Mouse (Mus musculus): Measurements from ENCODE around the gene Col5a2. TPM values are rescaled to one million over a fixed set of nuclear protein-coding genes. Genes with fewer than 3 reads are reported as not detected.
A peak's percentile ranks its signal among the peaks of the same experiment; 100 is the strongest.
"Not testable (repeated sequence)": the region's sequence is repeated elsewhere in the genome, so short reads cannot be mapped to it uniquely, and the experiment has no call there.

Col5a2 gene
- total RNA-seq (2012; rRNA removed), result 3.2 and 40.3 TPM in 2 replicates

DNA sequence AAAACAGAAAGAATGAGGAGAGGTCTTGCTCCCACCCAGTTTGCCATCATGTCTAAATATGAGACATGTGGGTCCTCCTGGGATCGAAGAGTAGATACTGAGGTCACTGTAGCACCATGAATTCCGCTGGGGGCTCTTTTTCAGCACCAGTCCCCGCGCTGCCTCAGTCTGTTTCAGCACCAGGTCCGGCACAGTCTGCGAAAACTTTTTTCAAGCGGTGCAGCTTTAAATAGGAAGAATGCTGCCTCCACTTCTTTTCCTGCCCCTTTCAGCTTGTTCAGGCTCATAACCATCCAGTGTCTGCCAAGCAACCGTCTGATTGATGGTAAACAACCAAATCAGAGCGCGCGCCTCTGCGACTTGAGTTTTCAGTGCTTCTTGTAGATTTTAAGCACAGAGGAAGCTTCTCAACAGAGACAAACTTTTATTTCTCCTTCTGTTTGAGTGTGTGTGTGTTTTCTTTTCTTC, at the start of gene Col5a2:
TSS of gene Col5a2 (minus strand) at position 418 of the 468 bp plus-strand sequence.
- no peaks in the 10 kb centered on the region for H3K9me3 ChIP-seq (ENCODE audit: control insufficient read depth, insufficient read depth, low read depth, low read length)
- H3K9ac ChIP-seq (ENCODE audit: insufficient read depth, low read depth, low read length, poor library complexity, severe bottlenecking), result no peak within 1 kb of the TSS
- no peaks in the 10 kb centered on the region for H3K4me1 ChIP-seq (ENCODE audit: control insufficient read depth in 2 of 2, insufficient read depth in 2 of 2, low read length in 2 of 2, poor library complexity in 1 of 2)
- in situ Hi-C loops (cut with MboI; ENCODE audit: low sequenced_read_pairs in 2 of 2, unreplicated experiment in 2 of 2), result no loop called here
- DNase-seq (ENCODE audit: low read depth, low spot score), result peak; percentile 11
- H3K36me3 ChIP-seq (ENCODE audit: control insufficient read depth, insufficient read depth, low read length, poor library complexity, severe bottlenecking), result no peaks in the 10 kb centered on the region
- no peak within 1 kb of the TSS for H3K27ac ChIP-seq (ENCODE audit: insufficient read depth, low read depth, low read length, poor library complexity, severe bottlenecking)
- no peak for TF ChIP-seq CHD2 (IDR thresholded peaks at IDR 0.05; ENCODE audit: low read depth, low read length)
- no peak for TF ChIP-seq MAFK (IDR thresholded peaks at IDR 0.05; ENCODE audit: insufficient read depth, low read depth, low read length)
- no peak for TF ChIP-seq ZC3H11A (IDR thresholded peaks at IDR 0.05; ENCODE audit: borderline replicate concordance, low read depth, low read length)
- TF ChIP-seq HCFC1 (IDR thresholded peaks at IDR 0.05; ENCODE audit: borderline replicate concordance, insufficient read depth, low read length), result no peak
- no peak for TF ChIP-seq ZNF384 (IDR thresholded peaks at IDR 0.05; ENCODE audit: low read depth, low read length)
- peak within 1 kb of the TSS in 1 of 2 experiments; percentile 11; a peak in 1 of 4 replicates for H3K4me3 ChIP-seq (ENCODE audit: insufficient read depth in 1 of 2, low read depth in 1 of 2, low read length in 2 of 2, poor library complexity in 1 of 2, severe bottlenecking in 1 of 2)

DNA sequence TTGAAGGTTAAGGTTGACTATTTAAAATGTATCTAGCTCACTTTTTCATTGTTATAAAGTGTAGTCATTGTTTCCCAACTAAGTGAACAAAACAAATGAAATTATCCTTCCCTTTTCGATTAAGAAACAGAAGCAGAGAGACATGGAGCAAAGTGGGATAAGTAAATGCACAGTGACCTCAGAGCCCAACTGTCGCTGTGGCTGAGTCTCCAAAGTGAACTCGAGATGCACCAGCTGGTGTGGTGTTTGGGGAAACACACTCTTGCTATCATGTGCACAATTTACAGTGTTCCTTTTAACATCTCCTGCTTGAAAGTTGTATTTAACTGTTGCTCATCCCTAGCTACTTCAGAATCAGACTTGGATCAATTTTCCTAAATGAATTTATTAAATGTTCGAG, 47.4 kb upstream of the Col5a2 start:
- H3K4me3 ChIP-seq (ENCODE audit: insufficient read depth in 1 of 2, low read depth in 1 of 2, low read length in 2 of 2, poor library complexity in 1 of 2, severe bottlenecking in 1 of 2), result no peak overlapping the region
- H3K36me3 ChIP-seq (ENCODE audit: control insufficient read depth, insufficient read depth, low read length, poor library complexity, severe bottlenecking), result no peaks in the 10 kb centered on the region
- DNase-seq (ENCODE audit: low read depth, low spot score), result no peak
- H3K9ac ChIP-seq (ENCODE audit: insufficient read depth, low read depth, low read length, poor library complexity, severe bottlenecking), result no peak overlapping the region
- in situ Hi-C loops (cut with MboI; ENCODE audit: low sequenced_read_pairs in 2 of 2, unreplicated experiment in 2 of 2), result no loop called here
- H3K4me1 ChIP-seq (ENCODE audit: control insufficient read depth in 2 of 2, insufficient read depth in 2 of 2, low read length in 2 of 2, poor library complexity in 1 of 2), result no peaks in the 10 kb centered on the region
- no peak overlapping the region for H3K27ac ChIP-seq (ENCODE audit: insufficient read depth, low read depth, low read length, poor library complexity, severe bottlenecking)
- no peak for TF ChIP-seq MAFK (IDR thresholded peaks at IDR 0.05; ENCODE audit: insufficient read depth, low read depth, low read length)
- no peak for TF ChIP-seq ZNF384 (IDR thresholded peaks at IDR 0.05; ENCODE audit: low read depth, low read length)
- no peak for TF ChIP-seq ZC3H11A (IDR thresholded peaks at IDR 0.05; ENCODE audit: borderline replicate concordance, low read depth, low read length)
- no peak for TF ChIP-seq HCFC1 (IDR thresholded peaks at IDR 0.05; ENCODE audit: borderline replicate concordance, insufficient read depth, low read length)
- TF ChIP-seq CHD2 (IDR thresholded peaks at IDR 0.05; ENCODE audit: low read depth, low read length), result no peak
- H3K9me3 ChIP-seq (ENCODE audit: control insufficient read depth, insufficient read depth, low read depth, low read length), result no peaks in the 10 kb centered on the region

GRCm38 (mm10) chr1:45541888-45542287, 38.8 kb upstream of the Col5a2 start:
- Histone ChIP-seq H3K9ac (ENCODE audit: insufficient read depth, low read depth, low read length, poor library complexity, severe bottlenecking) (no peak overlapping the region), H3K36me3 (ENCODE audit: control insufficient read depth, insufficient read depth, low read length, poor library complexity, severe bottlenecking) (no peaks in the 10 kb centered on the region), H3K4me3 (ENCODE audit: insufficient read depth in 1 of 2, low read depth in 1 of 2, low read length in 2 of 2, poor library complexity in 1 of 2, severe bottlenecking in 1 of 2) (no peak overlapping the region), H3K27ac (ENCODE audit: insufficient read depth, low read depth, low read length, poor library complexity, severe bottlenecking) (no peak overlapping the region), H3K9me3 (ENCODE audit: control insufficient read depth, insufficient read depth, low read depth, low read length) (no peaks in the 10 kb centered on the region), H3K4me1 (ENCODE audit: control insufficient read depth in 2 of 2, insufficient read depth in 2 of 2, low read length in 2 of 2, poor library complexity in 1 of 2) (no peaks in the 10 kb centered on the region)
- in situ Hi-C loops (cut with MboI; ENCODE audit: low sequenced_read_pairs in 2 of 2, unreplicated experiment in 2 of 2), result no loop called here
- DNase-seq (ENCODE audit: low read depth, low spot score), result no peak
- TF ChIP-seq HCFC1 (IDR thresholded peaks at IDR 0.05; ENCODE audit: borderline replicate concordance, insufficient read depth, low read length) (no peak), ZNF384 (IDR thresholded peaks at IDR 0.05; ENCODE audit: low read depth, low read length) (no peak), ZC3H11A (IDR thresholded peaks at IDR 0.05; ENCODE audit: borderline replicate concordance, low read depth, low read length) (no peak), MAFK (IDR thresholded peaks at IDR 0.05; ENCODE audit: insufficient read depth, low read depth, low read length) (no peak), CHD2 (IDR thresholded peaks at IDR 0.05; ENCODE audit: low read depth, low read length) (no peak)

DNA sequence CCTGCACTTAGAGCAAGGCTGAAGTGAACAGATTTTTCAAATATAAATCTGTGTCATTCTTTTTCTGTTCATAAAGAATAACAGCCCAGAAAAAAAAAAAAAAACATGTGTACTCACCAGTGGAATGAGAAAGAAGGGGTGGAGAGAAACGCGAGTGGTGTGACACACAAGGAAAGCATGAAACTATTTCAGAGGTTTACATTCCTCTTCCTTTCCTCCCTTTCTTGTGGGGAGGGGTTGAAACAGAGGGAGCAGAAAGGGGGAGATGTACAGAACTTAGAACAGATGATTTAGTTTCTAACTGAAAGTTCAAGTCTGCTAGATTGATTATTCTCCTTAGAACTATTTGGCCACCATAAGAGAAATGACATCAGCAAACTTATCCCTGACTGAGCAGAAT, 38.1 kb upstream of the Col5a2 start:
- no peak overlapping the region for H3K9ac ChIP-seq (ENCODE audit: insufficient read depth, low read depth, low read length, poor library complexity, severe bottlenecking)
- H3K4me3 ChIP-seq (ENCODE audit: insufficient read depth in 1 of 2, low read depth in 1 of 2, low read length in 2 of 2, poor library complexity in 1 of 2, severe bottlenecking in 1 of 2), result no peak overlapping the region
- in situ Hi-C loops (cut with MboI; ENCODE audit: low sequenced_read_pairs in 2 of 2, unreplicated experiment in 2 of 2), result no loop called here
- H3K4me1 ChIP-seq (ENCODE audit: control insufficient read depth in 2 of 2, insufficient read depth in 2 of 2, low read length in 2 of 2, poor library complexity in 1 of 2), result no peaks in the 10 kb centered on the region
- TF ChIP-seq ZNF384 (IDR thresholded peaks at IDR 0.05; ENCODE audit: low read depth, low read length) (no peak), MAFK (IDR thresholded peaks at IDR 0.05; ENCODE audit: insufficient read depth, low read depth, low read length) (no peak), HCFC1 (IDR thresholded peaks at IDR 0.05; ENCODE audit: borderline replicate concordance, insufficient read depth, low read length) (no peak), CHD2 (IDR thresholded peaks at IDR 0.05; ENCODE audit: low read depth, low read length) (no peak), ZC3H11A (IDR thresholded peaks at IDR 0.05; ENCODE audit: borderline replicate concordance, low read depth, low read length) (no peak)
- no peaks in the 10 kb centered on the region for H3K9me3 ChIP-seq (ENCODE audit: control insufficient read depth, insufficient read depth, low read depth, low read length)
- DNase-seq (ENCODE audit: low read depth, low spot score), result no peak
- no peaks in the 10 kb centered on the region for H3K36me3 ChIP-seq (ENCODE audit: control insufficient read depth, insufficient read depth, low read length, poor library complexity, severe bottlenecking)
- no peak overlapping the region for H3K27ac ChIP-seq (ENCODE audit: insufficient read depth, low read depth, low read length, poor library complexity, severe bottlenecking)

GRCm38 (mm10) chr1:45531486-45531885, 28.4 kb upstream of the Col5a2 start:
- Histone ChIP-seq H3K36me3 (ENCODE audit: control insufficient read depth, insufficient read depth, low read length, poor library complexity, severe bottlenecking) (no peaks in the 10 kb centered on the region), H3K4me3 (ENCODE audit: insufficient read depth in 1 of 2, low read depth in 1 of 2, low read length in 2 of 2, poor library complexity in 1 of 2, severe bottlenecking in 1 of 2) (no peak overlapping the region), H3K27ac (ENCODE audit: insufficient read depth, low read depth, low read length, poor library complexity, severe bottlenecking) (no peak overlapping the region), H3K4me1 (ENCODE audit: control insufficient read depth in 2 of 2, insufficient read depth in 2 of 2, low read length in 2 of 2, poor library complexity in 1 of 2) (no peaks in the 10 kb centered on the region), H3K9me3 (ENCODE audit: control insufficient read depth, insufficient read depth, low read depth, low read length) (no peaks in the 10 kb centered on the region), H3K9ac (ENCODE audit: insufficient read depth, low read depth, low read length, poor library complexity, severe bottlenecking) (no peak overlapping the region)
- in situ Hi-C loops (cut with MboI; ENCODE audit: low sequenced_read_pairs in 2 of 2, unreplicated experiment in 2 of 2), result no loop called here
- no peak for DNase-seq (ENCODE audit: low read depth, low spot score)
- TF ChIP-seq ZC3H11A (IDR thresholded peaks at IDR 0.05; ENCODE audit: borderline replicate concordance, low read depth, low read length) (no peak), CHD2 (IDR thresholded peaks at IDR 0.05; ENCODE audit: low read depth, low read length) (no peak), MAFK (IDR thresholded peaks at IDR 0.05; ENCODE audit: insufficient read depth, low read depth, low read length) (no peak), ZNF384 (IDR thresholded peaks at IDR 0.05; ENCODE audit: low read depth, low read length) (no peak), HCFC1 (IDR thresholded peaks at IDR 0.05; ENCODE audit: borderline replicate concordance, insufficient read depth, low read length) (no peak)

DNA sequence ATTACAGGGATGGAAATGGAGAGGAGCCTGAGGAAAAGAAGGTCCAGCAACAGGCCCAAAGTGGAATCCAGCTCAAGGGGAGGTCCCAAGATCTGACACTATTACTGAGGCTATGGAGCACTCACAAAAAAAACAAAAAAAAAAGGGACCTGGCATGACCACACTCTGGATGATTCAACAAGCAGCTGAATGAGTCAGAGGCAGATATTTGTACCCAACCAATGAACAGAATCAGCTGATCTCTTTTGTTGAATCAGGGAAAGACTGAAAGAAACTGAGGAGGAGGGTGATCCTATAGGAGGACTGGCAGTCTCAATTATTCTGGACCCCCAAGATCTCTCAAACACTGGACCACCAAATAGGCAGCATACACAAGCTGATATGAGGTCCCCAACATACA, 24.4 kb upstream of the Col5a2 start:
- H3K4me3 ChIP-seq (ENCODE audit: insufficient read depth in 1 of 2, low read depth in 1 of 2, low read length in 2 of 2, poor library complexity in 1 of 2, severe bottlenecking in 1 of 2); in situ Hi-C loops (cut with MboI; ENCODE audit: low sequenced_read_pairs in 2 of 2, unreplicated experiment in 2 of 2); H3K4me1 ChIP-seq (ENCODE audit: control insufficient read depth in 2 of 2, insufficient read depth in 2 of 2, low read length in 2 of 2, poor library complexity in 1 of 2); H3K9ac ChIP-seq (ENCODE audit: insufficient read depth, low read depth, low read length, poor library complexity, severe bottlenecking); H3K27ac ChIP-seq (ENCODE audit: insufficient read depth, low read depth, low read length, poor library complexity, severe bottlenecking); H3K9me3 ChIP-seq (ENCODE audit: control insufficient read depth, insufficient read depth, low read depth, low read length); H3K36me3 ChIP-seq (ENCODE audit: control insufficient read depth, insufficient read depth, low read length, poor library complexity, severe bottlenecking); DNase-seq (ENCODE audit: low read depth, low spot score): not testable (repeated sequence)

Data from ES-E14 (cell line).